Mouse (Mus musculus): Measurements from ENCODE around the gene Elmo1. TPM values are rescaled to one million over a fixed set of nuclear protein-coding genes. Genes with fewer than 3 reads are reported as not detected.

Elmo1 gene
- polyA plus RNA-seq, 1 experiment: 0.40 TPM

DNA sequence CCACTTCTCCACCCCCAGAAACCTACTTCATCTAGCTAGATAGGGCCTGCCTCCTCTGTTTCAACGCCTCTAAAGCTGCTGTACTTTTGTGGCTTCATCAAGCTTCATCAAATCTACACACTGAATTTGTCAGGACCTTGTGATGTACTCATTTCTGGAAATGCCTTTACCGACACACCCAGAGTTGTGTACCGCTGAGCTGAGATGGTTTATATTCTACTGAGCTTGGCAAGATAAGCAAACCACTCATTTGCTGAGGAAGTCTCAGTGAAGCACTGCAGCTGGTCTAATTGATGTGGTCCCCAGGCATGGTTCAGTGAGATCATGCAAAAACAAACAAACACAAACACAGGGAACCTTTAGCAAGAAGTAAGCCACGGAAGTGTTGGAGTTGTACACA lies 281.9 kb downstream of the Elmo1 start:
- no peak for TF ChIP-seq TCF3 (IDR thresholded peaks at IDR 0.05; ENCODE audit: insufficient read length, low read depth)
- no peak for TF ChIP-seq E2F4 (IDR thresholded peaks at IDR 0.05; ENCODE audit: insufficient read depth)
- TF ChIP-seq MYOG (IDR thresholded peaks at IDR 0.05; ENCODE audit: control insufficient read depth in 1 of 3, insufficient read depth in 1 of 3, insufficient read length in 2 of 3, low read depth in 2 of 3): no peak
- no peak for TF ChIP-seq SRF (IDR thresholded peaks at IDR 0.05; ENCODE audit: control insufficient read depth, insufficient read length, low read depth)
- TF ChIP-seq USF1 (IDR thresholded peaks at IDR 0.05; ENCODE audit: low read depth): no peak
- TF ChIP-seq MYOD1 (IDR thresholded peaks at IDR 0.05; ENCODE audit: control insufficient read depth in 1 of 3, insufficient read length in 2 of 3, low read depth in 2 of 3): no peak
- TF ChIP-seq REST (IDR thresholded peaks at IDR 0.05; ENCODE audit: insufficient read depth, insufficient read length): no peak
- TF ChIP-seq TCF12 (IDR thresholded peaks at IDR 0.05; ENCODE audit: insufficient read depth, poor library complexity, severe bottlenecking): no peak
- no peak for TF ChIP-seq CEBPB (IDR thresholded peaks at IDR 0.05; ENCODE audit: insufficient read depth, poor library complexity, severe bottlenecking)
- no peak for TF ChIP-seq POLR2A (IDR thresholded peaks at IDR 0.05; ENCODE audit: insufficient read length, low read depth)
- no peak for TF ChIP-seq MAX (IDR thresholded peaks at IDR 0.05; ENCODE audit: low read depth)
- no peak for TF ChIP-seq POLR2AphosphoS2 (IDR thresholded peaks at IDR 0.05; ENCODE audit: insufficient read length, low read depth)

DNA sequence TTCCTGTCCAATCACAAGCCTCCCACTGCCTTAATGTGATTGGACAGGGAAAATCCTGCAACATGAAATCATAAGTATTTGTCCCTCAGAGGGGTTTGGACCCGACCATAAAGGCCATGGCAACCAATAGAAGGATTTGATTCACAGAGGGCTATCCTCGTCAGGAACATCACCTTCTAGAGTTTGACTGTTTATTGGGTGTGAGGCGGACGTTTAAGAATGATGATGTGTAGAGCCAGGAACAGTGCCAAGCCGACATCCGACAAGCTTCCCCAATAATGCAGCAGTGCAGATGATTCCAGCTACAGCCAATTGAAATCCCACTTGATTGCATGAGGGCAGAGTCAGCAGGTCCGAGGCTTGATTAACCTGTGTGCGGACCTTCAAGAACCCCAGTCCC lies 288.5 kb downstream of the Elmo1 start:
- TF ChIP-seq TCF12 (IDR thresholded peaks at IDR 0.05; ENCODE audit: insufficient read depth, poor library complexity, severe bottlenecking) (no peak), CEBPB (IDR thresholded peaks at IDR 0.05; ENCODE audit: insufficient read depth, poor library complexity, severe bottlenecking) (no peak), SRF (IDR thresholded peaks at IDR 0.05; ENCODE audit: control insufficient read depth, insufficient read length, low read depth) (no peak)
- Histone ChIP-seq H3K27me3 (ENCODE audit: control insufficient read depth, insufficient read depth, insufficient read length) (no peaks in the 10 kb centered on the region), H3ac (ENCODE audit: control insufficient read depth, insufficient read length) (no peak overlapping the region), H3K4me2 (ENCODE audit: low read depth) (no peak overlapping the region), H3K36me3 (ENCODE audit: control insufficient read depth, insufficient read depth) (no peaks in the 10 kb centered on the region), H3K4me3 (no peak overlapping the region), H3K79me2 (ENCODE audit: control insufficient read depth, insufficient read depth) (no peaks in the 10 kb centered on the region)

More for the DNA sequence above, 281.9 kb downstream of the Elmo1 start:
- H3K4me2 ChIP-seq (ENCODE audit: low read depth): no peak overlapping the region
- H3ac ChIP-seq (ENCODE audit: control insufficient read depth, insufficient read length): no peak overlapping the region
- H3K4me3 ChIP-seq: no peak overlapping the region
- no peaks in the 10 kb centered on the region for H3K36me3 ChIP-seq (ENCODE audit: control insufficient read depth, insufficient read depth)
- no peaks in the 10 kb centered on the region for H3K27me3 ChIP-seq (ENCODE audit: control insufficient read depth, insufficient read depth, insufficient read length)
- no peaks in the 10 kb centered on the region for H3K79me2 ChIP-seq (ENCODE audit: control insufficient read depth, insufficient read depth)

DNA sequence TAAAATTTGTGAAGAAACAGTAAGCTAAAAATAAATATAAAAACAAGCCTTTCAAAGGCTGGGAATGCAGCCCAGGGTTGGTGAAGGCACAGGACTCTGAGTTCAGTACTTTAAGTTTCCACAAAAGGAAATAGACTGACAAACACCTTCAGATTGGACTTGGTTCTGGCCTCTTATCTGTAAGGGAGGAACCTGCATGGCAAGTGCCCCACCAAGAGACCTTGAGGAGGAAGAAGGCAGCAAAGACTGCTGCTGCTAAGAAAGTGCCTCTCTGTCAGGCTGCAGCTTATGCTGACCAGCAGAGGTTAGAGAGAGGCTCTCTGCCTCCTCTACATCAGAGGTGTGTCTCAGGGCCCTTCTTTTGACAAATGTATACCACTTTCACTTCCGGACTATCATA lies 293.5 kb downstream of the Elmo1 start:
- Histone ChIP-seq H3K4me3 (no peak overlapping the region), H3K4me2 (ENCODE audit: low read depth) (no peak overlapping the region), H3K36me3 (ENCODE audit: control insufficient read depth, insufficient read depth) (no peaks in the 10 kb centered on the region), H3ac (ENCODE audit: control insufficient read depth, insufficient read length) (no peak overlapping the region), H3K79me2 (ENCODE audit: control insufficient read depth, insufficient read depth) (no peaks in the 10 kb centered on the region), H3K27me3 (ENCODE audit: control insufficient read depth, insufficient read depth, insufficient read length) (no peaks in the 10 kb centered on the region)
- TF ChIP-seq SRF (IDR thresholded peaks at IDR 0.05; ENCODE audit: control insufficient read depth, insufficient read length, low read depth) (no peak), CEBPB (IDR thresholded peaks at IDR 0.05; ENCODE audit: insufficient read depth, poor library complexity, severe bottlenecking) (no peak), USF1 (IDR thresholded peaks at IDR 0.05; ENCODE audit: low read depth) (no peak), TCF3 (IDR thresholded peaks at IDR 0.05; ENCODE audit: insufficient read length, low read depth) (no peak), TCF12 (IDR thresholded peaks at IDR 0.05; ENCODE audit: insufficient read depth, poor library complexity, severe bottlenecking) (no peak), POLR2A (IDR thresholded peaks at IDR 0.05; ENCODE audit: insufficient read length, low read depth) (no peak), MYOG (IDR thresholded peaks at IDR 0.05; ENCODE audit: control insufficient read depth in 1 of 3, insufficient read depth in 1 of 3, insufficient read length in 2 of 3, low read depth in 2 of 3) (no peak), MYOD1 (IDR thresholded peaks at IDR 0.05; ENCODE audit: control insufficient read depth in 1 of 3, insufficient read length in 2 of 3, low read depth in 2 of 3) (no peak), E2F4 (IDR thresholded peaks at IDR 0.05; ENCODE audit: insufficient read depth) (no peak)

DNA sequence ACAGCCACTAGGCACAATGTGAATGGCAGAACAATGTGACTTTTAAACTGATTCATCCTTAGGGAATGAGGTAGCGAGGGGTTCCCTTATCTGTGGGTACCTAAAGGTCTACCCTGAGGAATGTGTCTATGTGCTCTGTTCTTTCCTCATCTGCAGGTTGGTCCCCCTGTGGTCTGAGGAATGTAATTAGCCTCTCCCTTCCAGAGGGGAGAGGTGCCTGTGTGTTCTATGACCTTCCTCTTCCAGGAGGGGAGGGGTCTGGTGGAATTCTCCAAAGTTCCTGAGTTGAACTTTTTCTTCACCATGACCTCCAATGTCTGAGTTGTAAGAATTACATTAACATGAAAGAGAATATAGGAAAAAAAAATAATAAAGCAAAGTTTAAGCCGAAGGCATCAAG lies 294.4 kb downstream of the Elmo1 start:
- Histone ChIP-seq H3K4me3 (no peak overlapping the region), H3K4me2 (ENCODE audit: low read depth) (no peak overlapping the region), H3K79me2 (ENCODE audit: control insufficient read depth, insufficient read depth) (no peaks in the 10 kb centered on the region), H3ac (ENCODE audit: control insufficient read depth, insufficient read length) (no peak overlapping the region), H3K27me3 (ENCODE audit: control insufficient read depth, insufficient read depth, insufficient read length) (no peaks in the 10 kb centered on the region), H3K36me3 (ENCODE audit: control insufficient read depth, insufficient read depth) (no peaks in the 10 kb centered on the region)
- TF ChIP-seq TCF12 (IDR thresholded peaks at IDR 0.05; ENCODE audit: insufficient read depth, poor library complexity, severe bottlenecking) (no peak), REST (IDR thresholded peaks at IDR 0.05; ENCODE audit: insufficient read depth, insufficient read length) (no peak), E2F4 (IDR thresholded peaks at IDR 0.05; ENCODE audit: insufficient read depth) (no peak), MAX (IDR thresholded peaks at IDR 0.05; ENCODE audit: low read depth) (no peak), USF1 (IDR thresholded peaks at IDR 0.05; ENCODE audit: low read depth) (no peak), POLR2AphosphoS2 (IDR thresholded peaks at IDR 0.05; ENCODE audit: insufficient read length, low read depth) (no peak), MYOD1 (IDR thresholded peaks at IDR 0.05; ENCODE audit: control insufficient read depth in 1 of 3, insufficient read length in 2 of 3, low read depth in 2 of 3) (no peak)

DNA sequence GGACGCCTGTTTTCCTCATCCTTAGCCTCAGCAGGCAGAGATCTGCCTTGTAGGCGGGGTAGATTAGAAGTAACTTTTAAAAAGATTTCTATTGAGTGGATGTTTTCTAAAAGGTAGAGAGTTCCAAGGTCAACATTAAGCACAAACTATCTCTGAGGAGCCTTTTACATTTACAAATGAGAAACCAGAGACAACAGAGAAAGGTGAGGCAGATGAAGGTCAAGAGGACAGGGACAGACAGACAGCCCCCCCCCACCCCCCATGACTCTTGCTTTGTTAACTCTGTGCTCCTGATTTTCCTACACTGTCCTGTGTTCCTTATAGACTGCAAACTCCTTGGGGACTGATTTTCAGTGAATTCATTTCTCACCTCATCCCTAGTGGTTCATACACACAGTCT lies 295.0 kb downstream of the Elmo1 start:
- Histone ChIP-seq H3K79me2 (ENCODE audit: control insufficient read depth, insufficient read depth) (no peaks in the 10 kb centered on the region), H3ac (ENCODE audit: control insufficient read depth, insufficient read length) (no peak overlapping the region), H3K36me3 (ENCODE audit: control insufficient read depth, insufficient read depth) (no peaks in the 10 kb centered on the region), H3K4me2 (ENCODE audit: low read depth) (no peak overlapping the region), H3K4me3 (no peak overlapping the region), H3K27me3 (ENCODE audit: control insufficient read depth, insufficient read depth, insufficient read length) (no peaks in the 10 kb centered on the region)
- TF ChIP-seq SRF (IDR thresholded peaks at IDR 0.05; ENCODE audit: control insufficient read depth, insufficient read length, low read depth): no peak
- no peak for TF ChIP-seq REST (IDR thresholded peaks at IDR 0.05; ENCODE audit: insufficient read depth, insufficient read length)
- no peak for TF ChIP-seq TCF3 (IDR thresholded peaks at IDR 0.05; ENCODE audit: insufficient read length, low read depth)
- no peak for TF ChIP-seq CEBPB (IDR thresholded peaks at IDR 0.05; ENCODE audit: insufficient read depth, poor library complexity, severe bottlenecking)
- TF ChIP-seq POLR2A (IDR thresholded peaks at IDR 0.05; ENCODE audit: insufficient read length, low read depth): no peak
- TF ChIP-seq MYOD1 (IDR thresholded peaks at IDR 0.05; ENCODE audit: control insufficient read depth in 1 of 3, insufficient read length in 2 of 3, low read depth in 2 of 3): no peak
- no peak for TF ChIP-seq MAX (IDR thresholded peaks at IDR 0.05; ENCODE audit: low read depth)
- TF ChIP-seq POLR2AphosphoS2 (IDR thresholded peaks at IDR 0.05; ENCODE audit: insufficient read length, low read depth): no peak
- no peak for TF ChIP-seq MYOG (IDR thresholded peaks at IDR 0.05; ENCODE audit: control insufficient read depth in 1 of 3, insufficient read depth in 1 of 3, insufficient read length in 2 of 3, low read depth in 2 of 3)
- TF ChIP-seq USF1 (IDR thresholded peaks at IDR 0.05; ENCODE audit: low read depth): no peak
- no peak for TF ChIP-seq E2F4 (IDR thresholded peaks at IDR 0.05; ENCODE audit: insufficient read depth)
- no peak for TF ChIP-seq TCF12 (IDR thresholded peaks at IDR 0.05; ENCODE audit: insufficient read depth, poor library complexity, severe bottlenecking)
